Mouse (Mus musculus) midbrain, embryonic 14.5 days (tissue): Measurements from ENCODE around the gene Tnrc6b. TPM values are rescaled to one million over a fixed set of nuclear protein-coding genes. Genes with fewer than 3 reads are reported as not detected.
A peak's percentile ranks its signal among the peaks of the same experiment; 100 is the strongest.

Experiments
- ATAC-seq: fragments of 200-750 bp; cut with Nextera tagmentation; 2 replicates; pipeline ENCODE4 v1.8.0; 2017; ENCODE audit warnings: moderate number of reproducible peaks, moderate library complexity; ENCODE audit not compliant: low FRiP score, low TSS enrichment
- DNase-seq: peaks from one replicate; pipeline ENCODE4 v3.0.0-alpha.2; 2015
- H3K27ac ChIP-seq: fragments of 300-500 bp; sonication (generic); replicated peaks from 2 replicates; pipeline ENCODE4 v1.5.1; 2014; ENCODE audit warnings: mild to moderate bottlenecking, low read depth, low read length, moderate library complexity
- H3K27me3 ChIP-seq: fragments of 300-500 bp; sonication (generic); 2 replicates; pipeline ENCODE4 v1.6.1; 2014; ENCODE audit warnings: low read length, control low read depth, mixed read lengths; ENCODE audit not compliant: control insufficient read depth, insufficient read depth
- H3K36me3 ChIP-seq: fragments of 300-500 bp; sonication (generic); 2 replicates; pipeline ENCODE4 v1.6.1; 2014; ENCODE audit warnings: low read length, control low read depth; ENCODE audit not compliant: control insufficient read depth, insufficient read depth
- H3K4me1 ChIP-seq: fragments of 300-500 bp; sonication (generic); 2 replicates; pipeline ENCODE4 v1.6.1; 2014; ENCODE audit warnings: mild to moderate bottlenecking, antibody characterized with exemption, low read length, control low read depth; ENCODE audit not compliant: control insufficient read depth, insufficient read depth
- H3K4me2 ChIP-seq: fragments of 300-500 bp; sonication (generic); 2 replicates; pipeline ENCODE4 v1.6.1; 2014; ENCODE audit warnings: mild to moderate bottlenecking, low read length, moderate library complexity
- H3K4me3 ChIP-seq: fragments of 300-500 bp; sonication (generic); replicated peaks from 2 replicates; pipeline ENCODE4 v1.5.1; 2014; ENCODE audit warnings: low read depth, low read length
- H3K9ac ChIP-seq: fragments of 300-500 bp; sonication (generic); replicated peaks from 2 replicates; pipeline ENCODE4 v1.6.1; 2014; ENCODE audit warnings: mild to moderate bottlenecking, low read length, moderate library complexity
- H3K9me3 ChIP-seq: fragments of 300-500 bp; sonication (generic); 2 replicates; pipeline ENCODE4 v1.6.1; 2016; ENCODE audit warnings: low read length, control low read depth, mixed read lengths; ENCODE audit not compliant: control insufficient read depth
- WGBS: fragments of 180-500 bp; shearing (Covaris S2); extraction: QIAGEN DNeasy Blood & Tissue Kit; methylation state at CpG from one replicate; pipeline ENCODE4 v1.1.7; 2014; 5-methylcytosine and 5-hydroxymethylcytosine counted together
- polyA plus RNA-seq: library from polyadenylated mRNA; unstranded; fragments of >200 nt; fragmentation: Nextera tagmentation; extraction: Ambion mirVana; gene quantifications from 2 replicates; pipeline ENCODE4 v1.2.1, GENCODE M21; 2014

The Tnrc6b gene
- polyA plus RNA-seq, 1 experiment from 2014 or later = 23.4 TPM

- H3K9me3 ChIP-seq = no peaks in the 10 kb centered on the region
- ATAC-seq (no peak), DNase-seq (no peak)
- H3K36me3 ChIP-seq = peaks cover 26% of the 10 kb centered on the region; the same call in 1 of the 2 replicates
- H3K27ac ChIP-seq = no peak overlapping the region
- H3K4me3 ChIP-seq = no peak overlapping the region
- no peaks in the 10 kb centered on the region for H3K27me3 ChIP-seq
- no peaks in the 10 kb centered on the region for H3K4me1 ChIP-seq
- 47% methylated on average over 5 of the region's 5 CpGs for WGBS
- no peak overlapping the region for H3K4me2 ChIP-seq
- no peak overlapping the region for H3K9ac ChIP-seq
Measured at GRCm38 (mm10) chr15:80939401-80939800, 228.3 kb downstream of the Tnrc6b start.

GRCm38 (mm10) chr15:80941468-80942040 is 230.4 kb downstream of the Tnrc6b start:
- no peaks in the 10 kb centered on the region for H3K9me3 ChIP-seq
- H3K9ac ChIP-seq = no peak overlapping the region
- no peak overlapping the region for H3K4me2 ChIP-seq
- H3K27me3 ChIP-seq = no peaks in the 10 kb centered on the region
- no peaks in the 10 kb centered on the region for H3K4me1 ChIP-seq
- H3K36me3 ChIP-seq = 0 out of 2 replicates have a peak, but pooled peaks cover 16% of the 10 kb centered on the region
- WGBS = 73% methylated on average over 6 of the region's 6 CpGs
- ATAC-seq (no peak), DNase-seq (no peak)
- no peak overlapping the region for H3K4me3 ChIP-seq
- H3K27ac ChIP-seq = no peak overlapping the region

GRCm38 (mm10) chr15:80945851-80946250 is 234.7 kb downstream of the Tnrc6b start:
- WGBS = 61% methylated on average over 3 of the region's 3 CpGs
- Histone ChIP-seq H3K9ac (no peak overlapping the region), H3K27me3 (no peaks in the 10 kb centered on the region), H3K4me3 (no peak overlapping the region), H3K9me3 (no peaks in the 10 kb centered on the region), H3K27ac (no peak overlapping the region), H3K36me3 (0 out of 2 replicates have a peak, but pooled peaks cover 3% of the 10 kb centered on the region), H3K4me2 (no peak overlapping the region), H3K4me1 (peaks cover 5% of the 10 kb centered on the region)
- DNase-seq (peak; percentile 50), ATAC-seq (no peak)

- Histone ChIP-seq H3K36me3 (peaks cover 15% of the 10 kb centered on the region), H3K27me3 (no peaks in the 10 kb centered on the region), H3K9me3 (no peaks in the 10 kb centered on the region), H3K4me2 (peak within 1 kb of the TSS; percentile 64), H3K4me3 (peak within 1 kb of the TSS; percentile 90), H3K4me1 (peaks cover 5% of the 10 kb centered on the region), H3K27ac (peak within 1 kb of the TSS; percentile 63; the same call in 1 of the 2 replicates), H3K9ac (peak within 1 kb of the TSS; percentile 58)
- ATAC-seq = peak; percentile 92
- DNase-seq = peak; percentile 94
- WGBS = under 1% methylated on average over 63 of the region's 63 CpGs
Measured at GRCm38 (mm10) chr15:80948145-80949135, 237.3 kb downstream of the Tnrc6b start, which contains the start of gene Adsl. Gene Adsl (plus strand): TSS chr15:80948490.

DNA sequence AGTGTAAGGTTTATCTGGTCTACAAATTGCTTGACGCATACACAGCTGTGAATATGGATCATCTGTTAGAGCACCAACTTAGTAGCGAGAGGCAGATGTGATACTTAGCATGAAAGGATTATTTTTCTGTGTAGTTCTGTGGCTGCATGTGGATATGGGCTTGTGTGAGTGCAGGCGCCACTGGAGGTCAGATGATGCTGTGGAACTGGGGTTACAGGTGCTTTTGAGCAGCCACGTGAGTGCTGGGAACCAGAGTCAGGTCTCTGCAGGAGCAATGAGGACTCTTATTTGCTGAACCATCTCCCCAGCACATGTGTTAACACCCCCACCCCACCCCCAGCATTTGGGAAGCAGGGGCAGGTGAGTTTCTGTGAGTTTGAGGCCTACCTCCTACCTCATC is 238.3 kb downstream of the Tnrc6b start:
- Histone ChIP-seq H3K9ac (peak overlapping the region; percentile 58; the same call in 1 of the 2 replicates), H3K4me1 (peaks cover 5% of the 10 kb centered on the region), H3K4me2 (peak overlapping the region; percentile 64), H3K27me3 (no peaks in the 10 kb centered on the region), H3K9me3 (no peaks in the 10 kb centered on the region), H3K4me3 (peak overlapping the region; percentile 90), H3K27ac (no peak overlapping the region), H3K36me3 (peaks cover 25% of the 10 kb centered on the region)
- DNase-seq = no peak
- WGBS = 61% methylated on average over 4 of the region's 4 CpGs
- no peak for ATAC-seq

DNA sequence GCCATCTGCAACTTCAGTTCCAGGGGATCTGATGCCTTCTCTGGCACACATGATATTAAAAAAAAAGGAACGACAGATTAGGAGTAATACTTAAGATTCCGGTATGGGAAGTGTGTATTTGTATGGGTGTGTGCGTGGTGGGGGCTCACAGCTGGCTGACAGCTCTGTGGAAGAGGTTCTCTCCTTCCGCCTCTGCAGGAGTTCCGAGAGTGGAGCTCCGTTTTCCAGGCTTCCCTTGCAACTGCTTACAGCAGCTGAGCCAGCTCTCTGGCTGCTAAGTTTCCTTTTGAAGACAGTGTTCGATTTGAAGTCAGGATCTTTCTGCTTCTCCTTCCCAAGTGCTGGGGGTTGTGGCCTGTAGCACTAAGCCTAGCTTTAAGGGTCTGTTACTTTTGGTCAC is 238.9 kb downstream of the Tnrc6b start:
- H3K4me3 ChIP-seq = no peak overlapping the region
- DNase-seq = no peak
- 92% methylated on average over 7 of the region's 7 CpGs for WGBS
- peaks cover 5% of the 10 kb centered on the region for H3K4me1 ChIP-seq
- H3K9me3 ChIP-seq = no peaks in the 10 kb centered on the region
- H3K36me3 ChIP-seq = peaks cover 31% of the 10 kb centered on the region
- no peak overlapping the region for H3K4me2 ChIP-seq
- no peaks in the 10 kb centered on the region for H3K27me3 ChIP-seq
- no peak overlapping the region for H3K9ac ChIP-seq
- ATAC-seq = no peak
- no peak overlapping the region for H3K27ac ChIP-seq

DNA sequence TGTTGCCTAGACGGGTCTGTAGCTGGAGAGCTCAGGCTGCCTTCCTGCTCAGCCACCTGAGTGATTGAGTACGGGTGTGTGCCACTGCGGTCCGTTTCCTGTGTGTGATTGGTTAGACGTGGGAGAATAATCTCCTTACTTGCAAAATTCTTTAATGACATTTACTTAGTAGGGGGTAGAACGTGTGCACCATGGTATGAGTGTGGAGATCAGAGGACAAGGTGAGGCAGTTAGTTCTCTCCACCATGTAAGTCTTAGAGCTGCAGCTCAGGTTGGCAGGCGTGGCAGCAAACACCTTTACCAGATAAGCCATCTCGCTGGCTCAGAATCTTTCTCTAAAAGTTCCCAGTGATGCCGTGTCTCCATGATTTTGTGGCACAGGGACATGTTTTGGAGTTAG is 242.9 kb downstream of the Tnrc6b start:
- WGBS = 91% methylated on average over 9 of the region's 9 CpGs
- Histone ChIP-seq H3K27ac (no peak overlapping the region), H3K4me2 (no peak overlapping the region), H3K4me3 (no peak overlapping the region), H3K9me3 (no peaks in the 10 kb centered on the region), H3K27me3 (no peaks in the 10 kb centered on the region), H3K4me1 (peaks cover 5% of the 10 kb centered on the region), H3K9ac (no peak overlapping the region), H3K36me3 (peaks cover 61% of the 10 kb centered on the region)
- DNase-seq (no peak), ATAC-seq (no peak)

DNA sequence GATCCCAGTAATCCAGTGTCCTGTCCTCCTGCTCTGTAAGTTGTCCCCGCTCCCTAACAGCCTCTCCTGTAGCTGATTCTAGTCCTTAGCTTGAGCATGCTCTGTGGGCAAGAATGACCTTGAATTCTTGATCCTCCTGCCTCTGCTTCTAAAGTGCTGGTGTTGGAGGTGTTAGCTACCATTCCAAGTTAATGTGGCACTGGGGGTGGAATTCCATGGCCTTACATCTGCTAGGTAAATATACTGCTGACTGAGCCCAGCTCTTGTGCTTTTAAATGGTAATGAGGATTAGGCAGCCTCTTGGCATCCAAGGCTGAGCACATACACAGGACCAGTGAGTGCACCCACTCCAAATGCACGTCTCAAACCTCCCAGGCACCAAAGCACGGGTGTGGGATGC is 243.7 kb downstream of the Tnrc6b start:
- Histone ChIP-seq H3K36me3 (peaks cover 70% of the 10 kb centered on the region), H3K27me3 (no peaks in the 10 kb centered on the region), H3K4me3 (no peak overlapping the region), H3K4me1 (peaks cover 1% of the 10 kb centered on the region; the same call in 1 of the 2 replicates), H3K4me2 (no peak overlapping the region), H3K9ac (no peak overlapping the region), H3K27ac (no peak overlapping the region), H3K9me3 (no peaks in the 10 kb centered on the region)
- DNase-seq (no peak), ATAC-seq (no peak)
- 56% methylated on average over 3 of the region's 3 CpGs for WGBS
